ENCODE assay signal across 24 mouse cellular contexts in genomic region chr12:3264449-3264848, GRCm38 (mm10). TPM values are rescaled to one million over a fixed set of nuclear protein-coding genes. Genes with fewer than 3 reads are reported as not detected.
DNase-seq lines count a peak whose midpoint lies in the region; ATAC-seq lines count a peak whose summit lies in the region.
"Had no signal": no experiment of that assay in that cellular context is flagged by ENCODE, and none has a peak within 500 bp of the region (broad histone marks: within the 10 kb centered on the region; RNA-seq: fewer than 3 reads in every experiment).

No protein-coding gene starts in this region.

- ATAC-seq in liver, embryonic 16.5 days (ENCODE audit: low read depth), result 0 out of 2 replicates have a peak, but pooled peaks have one; percentile 19
- ATAC-seq in liver, embryonic 11.5 days (replicated peaks; ENCODE audit: low FRiP score), result no peak
- peak; percentile 52; the same call in 1 of the 2 replicates for ATAC-seq in common myeloid progenitor, adult 5-6 weeks (replicated peaks; ENCODE audit: low read depth, poor library complexity, severe bottlenecking)
- ATAC-seq in kidney, embryonic 14.5 days (ENCODE audit: low FRiP score, low TSS enrichment), result no peak
- ATAC-seq: forebrain, embryonic 16.5 days; intestine, embryonic 15.5 days had no signal

- 44% methylated on average over 2 of the region's 2 CpGs for WGBS in liver, embryonic 16.5 days (ENCODE audit: insufficient replicate concordance)
- WGBS in liver, embryonic 11.5 days, result 61% methylated on average over 2 of the region's 2 CpGs
- 73% methylated on average over 2 of the region's 2 CpGs for WGBS in kidney, embryonic 14.5 days

- H3K4me3 ChIP-seq in liver, embryonic 16.5 days (ENCODE audit: low read depth, low read length), result no peak overlapping the region
- H3K4me3 ChIP-seq in liver, embryonic 11.5 days (ENCODE audit: low read depth, low read length), result no peak overlapping the region
- peak overlapping the region; percentile 31 for H3K4me3 ChIP-seq in megakaryocyte, embryonic 14.5 days (replicated peaks)
- no peak overlapping the region for H3K4me3 ChIP-seq in kidney, embryonic 14.5 days (ENCODE audit: low read length)
- H3K4me3 ChIP-seq: forebrain, embryonic 10.5 days; heart, embryonic 15.5 days; intestine, embryonic 15.5 days; kidney, embryonic 15.5 days; lung, embryonic 15.5 days; midbrain, embryonic 12.5 days had no signal

- H3K9me3 ChIP-seq in liver, embryonic 16.5 days (replicated peaks; ENCODE audit: control insufficient read depth, low read length), result no peaks in the 10 kb centered on the region
- H3K9me3 ChIP-seq in liver, embryonic 11.5 days (ENCODE audit: control insufficient read depth, low read length), result no peaks in the 10 kb centered on the region
- H3K9me3 ChIP-seq in megakaryocyte, embryonic 14.5 days, result no peaks in the 10 kb centered on the region
- no peaks in the 10 kb centered on the region for H3K9me3 ChIP-seq in kidney, embryonic 14.5 days (ENCODE audit: control insufficient read depth, low read length)
- H3K9me3 ChIP-seq: heart, embryonic 15.5 days; intestine, embryonic 15.5 days; kidney, embryonic 15.5 days; lung, embryonic 15.5 days; midbrain, embryonic 12.5 days had no signal

- H3K4me2 ChIP-seq in liver, embryonic 16.5 days (ENCODE audit: low read depth, low read length), result no peak overlapping the region
- no peak overlapping the region for H3K4me2 ChIP-seq in liver, embryonic 11.5 days
- H3K4me2 ChIP-seq in kidney, embryonic 14.5 days (replicated peaks; ENCODE audit: low read depth, low read length), result no peak overlapping the region
- H3K4me2 ChIP-seq: heart, embryonic 15.5 days; hindbrain, embryonic 14.5 days; intestine, embryonic 15.5 days; kidney, embryonic 15.5 days; lung, embryonic 15.5 days; midbrain, embryonic 12.5 days had no signal

- H3K4me1 ChIP-seq in liver, embryonic 16.5 days (ENCODE audit: control insufficient read depth, low read depth, low read length), result peaks cover 14% of the 10 kb centered on the region
- H3K4me1 ChIP-seq in liver, embryonic 11.5 days (replicated peaks; ENCODE audit: control insufficient read depth, insufficient read depth, low read length), result peaks cover 9% of the 10 kb centered on the region
- peaks cover 58% of the 10 kb centered on the region for H3K4me1 ChIP-seq in megakaryocyte, embryonic 14.5 days
- no peaks in the 10 kb centered on the region for H3K4me1 ChIP-seq in kidney, embryonic 14.5 days (ENCODE audit: control insufficient read depth, insufficient read depth, low read length)
- H3K4me1 ChIP-seq: forebrain, embryonic 10.5 days; heart, embryonic 15.5 days; intestine, embryonic 15.5 days; kidney, embryonic 15.5 days; lung, embryonic 15.5 days; midbrain, embryonic 12.5 days had no signal

- no peak overlapping the region for H3K9ac ChIP-seq in liver, embryonic 16.5 days (ENCODE audit: low read depth, low read length)
- H3K9ac ChIP-seq in liver, embryonic 11.5 days (ENCODE audit: low read depth, low read length), result no peak overlapping the region
- no peak overlapping the region for H3K9ac ChIP-seq in kidney, embryonic 14.5 days (ENCODE audit: low read depth, low read length)
- H3K9ac ChIP-seq: heart, embryonic 15.5 days; hindbrain, embryonic 14.5 days; intestine, embryonic 15.5 days; kidney, embryonic 15.5 days; liver, embryonic 14.5 days; lung, embryonic 15.5 days; midbrain, embryonic 12.5 days had no signal

- H3K27ac ChIP-seq in liver, embryonic 16.5 days (ENCODE audit: low read length), result no peak overlapping the region
- no peak overlapping the region for H3K27ac ChIP-seq in liver, embryonic 11.5 days (ENCODE audit: low read depth, low read length)
- no peak overlapping the region for H3K27ac ChIP-seq in kidney, embryonic 14.5 days (ENCODE audit: low read depth, low read length)
- H3K27ac ChIP-seq: forebrain, embryonic 10.5 days; heart, embryonic 15.5 days; hindbrain, embryonic 14.5 days; intestine, embryonic 15.5 days; kidney, embryonic 15.5 days; liver, embryonic 14.5 days; lung, embryonic 15.5 days; macrophage; midbrain, embryonic 12.5 days had no signal

- DNase-seq in liver, embryonic 11.5 days (ENCODE audit: low spot score), result no peak
- DNase-seq in natural killer cell, adult 2 months (ENCODE audit: low spot score in 2 of 2), result no peak
- no peak for DNase-seq in heart, adult 11 months
- DNase-seq: cerebellum, adult 11-12 months; cerebellum, postnatal 10 days; gastrocnemius, postnatal 25 days; heart, postnatal 36 days; layer of hippocampus, adult 9-11 months; thymus, adult 2 months; thymus, postnatal 4 days had no signal

- no peaks in the 10 kb centered on the region for H3K27me3 ChIP-seq in liver, embryonic 16.5 days (ENCODE audit: control insufficient read depth, insufficient read depth, low read depth, low read length)
- H3K27me3 ChIP-seq in liver, embryonic 11.5 days (replicated peaks; ENCODE audit: control insufficient read depth, insufficient read depth, low read length), result no peaks in the 10 kb centered on the region
- H3K27me3 ChIP-seq in megakaryocyte, embryonic 14.5 days (replicated peaks), result no peaks in the 10 kb centered on the region
- no peaks in the 10 kb centered on the region for H3K27me3 ChIP-seq in kidney, embryonic 14.5 days (ENCODE audit: control insufficient read depth, insufficient read depth, low read length)
- H3K27me3 ChIP-seq: heart, embryonic 15.5 days; intestine, embryonic 15.5 days; kidney, embryonic 15.5 days; lung, embryonic 15.5 days; midbrain, embryonic 12.5 days had no signal

- peaks cover 6% of the 10 kb centered on the region; the same call in 1 of the 2 replicates for H3K36me3 ChIP-seq in liver, embryonic 16.5 days (ENCODE audit: control insufficient read depth, insufficient read depth)
- H3K36me3 ChIP-seq in liver, embryonic 11.5 days (ENCODE audit: control insufficient read depth, insufficient read depth, low read length), result peaks cover 4% of the 10 kb centered on the region; the same call in 1 of the 2 replicates
- H3K36me3 ChIP-seq in megakaryocyte, embryonic 14.5 days (replicated peaks; ENCODE audit: low read length), result peaks cover 58% of the 10 kb centered on the region
- peaks cover 3% of the 10 kb centered on the region; the same call in 1 of the 2 replicates for H3K36me3 ChIP-seq in kidney, embryonic 14.5 days (ENCODE audit: control insufficient read depth, insufficient read depth, low read length)
- H3K36me3 ChIP-seq: heart, embryonic 15.5 days had no signal

RNA-seq across cellular contexts. Expression of gene Rab10, which starts 45.3 kb away (rescaled TPM):
- polyA plus RNA-seq in liver, embryonic 16.5 days (2015; fragmentation: Nextera tagmentation; extraction: Ambion mirVana), result 37.5 and 40.5 TPM in 2 replicates
- 70.9 and 71.1 TPM in 2 replicates for polyA plus RNA-seq in liver, embryonic 11.5 days (2014; fragmentation: Nextera tagmentation; extraction: Ambion mirVana)
- total RNA-seq in common myeloid progenitor, adult 5-6 weeks (2017), result 138 and 146 TPM in 2 replicates
- 44.4 and 62.1 TPM in 2 replicates for polyA plus RNA-seq in megakaryocyte, embryonic 14.5 days (2012; ENCODE audit: insufficient read depth, low replicate concordance)
- polyA plus RNA-seq in kidney, embryonic 14.5 days (2014; fragmentation: Nextera tagmentation; extraction: Ambion mirVana), result 64.1 and 84.5 TPM in 2 replicates

Comparison
In these comparisons a context has a peak if more than half of its experiments do, and no peak if none do; other contexts are left out.
1. ATAC-seq: peak in liver, embryonic 16.5 days (single experiment) and common myeloid progenitor, adult 5-6 weeks (single experiment); none in liver, embryonic 11.5 days (single experiment) and kidney, embryonic 14.5 days (single experiment).